Mouse (Mus musculus) bone marrow, adult 2 months (tissue): ENCODE measurements at regions not wholly inside any gene's neighbourhood (a gene's known extent, or its start where the extent isn't known, plus 50 kb on each side); places are given as distances from the start of the nearest gene placed in this dataset.

Experiments used
- H3K27ac ChIP-seq: fragments of 200-500 bp; 2 replicates; pipeline ENCODE4 v1.5.1; 2012; ENCODE audit warnings: low read depth, mild to moderate bottlenecking, control low read depth, inconsistent platforms, low read length; ENCODE audit not compliant: control insufficient read depth, poor library complexity, insufficient read depth
- H3K4me1 ChIP-seq: fragments of 200-500 bp; 2 replicates; pipeline ENCODE4 v1.6.1; 2011; ENCODE audit warnings: low read length; ENCODE audit not compliant: control insufficient read depth, insufficient read depth
- H3K4me3 ChIP-seq: fragments of 200-500 bp; replicated peaks from 2 replicates; pipeline ENCODE3; 2011; ENCODE audit warnings: mild to moderate bottlenecking, low read depth, low read length, control low read depth; ENCODE audit not compliant: control insufficient read depth
- CTCF ChIP-seq: fragments of 200-500 bp; IDR thresholded peaks from 2 replicates; pipeline ENCODE4 v1.5.1; 2011; ENCODE audit warnings: low read length, control low read depth; ENCODE audit not compliant: control insufficient read depth, insufficient read depth
- POLR2A ChIP-seq: fragments of 200-500 bp; IDR thresholded peaks from 2 replicates; pipeline ENCODE4 v1.6.1; 2011; ENCODE audit warnings: low read depth, mild to moderate bottlenecking, control low read depth, low read length, borderline replicate concordance; ENCODE audit not compliant: control insufficient read depth
- WGBS: fragments of 180-500 bp; shearing (Covaris S2); methylation state at CpG from one replicate; pipeline ENCODE4 v1.1.7; 2018; 5-methylcytosine and 5-hydroxymethylcytosine counted together

- no peak overlapping the region for H3K27ac ChIP-seq
- no peak overlapping the region for H3K4me3 ChIP-seq
- no peaks in the 10 kb centered on the region for H3K4me1 ChIP-seq
- WGBS: 64% methylated on average over 5 of the region's 5 CpGs
- TF ChIP-seq POLR2A (no peak), CTCF (no peak)
Observed at GRCm38 (mm10) chr17:51258316-51258715, 79.2 kb upstream of the Tbc1d5 start.

GRCm38 (mm10) chr17:51248543-51248942 is 69.4 kb upstream of the Tbc1d5 start:
- Histone ChIP-seq H3K4me3 (no peak overlapping the region), H3K4me1 (no peaks in the 10 kb centered on the region; the same call in 1 of the 2 replicates), H3K27ac (no peak overlapping the region)
- TF ChIP-seq POLR2A (no peak), CTCF (no peak)
- 33% methylated on average over 6 of the region's 6 CpGs for WGBS

GRCm38 (mm10) chr17:51246038-51246437 is 66.9 kb upstream of the Tbc1d5 start:
- no peak for TF ChIP-seq POLR2A
- TF ChIP-seq CTCF: no peak
- Histone ChIP-seq H3K4me1 (no peaks in the 10 kb centered on the region; the same call in 1 of the 2 replicates), H3K27ac (no peak overlapping the region), H3K4me3 (no peak overlapping the region)
- WGBS: 43% methylated on average over 3 of the region's 3 CpGs

GRCm38 (mm10) chr17:51240360-51240993 is 61.3 kb upstream of the Tbc1d5 start:
- no peaks in the 10 kb centered on the region for H3K4me1 ChIP-seq
- H3K27ac ChIP-seq: no peak overlapping the region
- 9% methylated on average over 5 of the region's 5 CpGs for WGBS
- TF ChIP-seq POLR2A (no peak), CTCF (no peak)
- no peak overlapping the region for H3K4me3 ChIP-seq

- TF ChIP-seq CTCF: no peak
- no peak for TF ChIP-seq POLR2A
- Histone ChIP-seq H3K4me3 (no peak overlapping the region), H3K4me1 (no peaks in the 10 kb centered on the region), H3K27ac (no peak overlapping the region)
- 6% methylated on average over 3 of the region's 3 CpGs for WGBS
Observed at GRCm38 (mm10) chr17:51239465-51239864, 60.3 kb upstream of the Tbc1d5 start.
